Mouse (Mus musculus): Measurements from ENCODE around the gene Parg. TPM values are rescaled to one million over a fixed set of nuclear protein-coding genes. Genes with fewer than 3 reads are reported as not detected.
A peak's percentile ranks its signal among the peaks of the same experiment; 100 is the strongest.

Parg gene
- total and polyA plus RNA-seq, 3 experiments: 36.3 to 66.1 (median 40.6) TPM

GRCm38 (mm10) chr14:32321732-32322685, 120.3 kb downstream of the Parg start, which contains the start of gene Ogdhl:
TSS of gene Ogdhl (plus strand) at chr14:32322019.
- dilution Hi-C loops (cut with MboI; ENCODE audit: extremely low pct_ligation_motif_present, extremely low pct_unique_long_range_greater_than_20kb, low sequenced_read_pairs) (no loop called here), in situ Hi-C loops (cut with MboI; ENCODE audit: low pct_ligation_motif_present, low pct_unique_long_range_greater_than_20kb, low sequenced_read_pairs) (loop anchor here (5.0 kb wide), 1 partner anchor 150 kb away; no protein-coding TSS in a partner anchor)
- Histone ChIP-seq H3K36me3 (replicated peaks in 1 of 2; ENCODE audit: control insufficient read depth in 1 of 2, insufficient read depth in 1 of 2, low read length in 1 of 2) (peaks cover 0 to 9% of the 10 kb centered on the region in 2 experiments), H3K4me3 (replicated peaks in 1 of 3; ENCODE audit: low read depth in 2 of 3, low read length in 2 of 3, poor library complexity in 1 of 3) (peak within 1 kb of the TSS; percentile 54 to 71 (median 64)), H3K9me3 (replicated peaks; ENCODE audit: low read length) (no peaks in the 10 kb centered on the region), H3K27me3 (replicated peaks) (peaks cover 14% of the 10 kb centered on the region), H3K79me2 (replicated peaks; ENCODE audit: control insufficient read depth, extremely low read depth, insufficient read depth, poor library complexity, severe bottlenecking) (no peaks in the 10 kb centered on the region), H3K4me2 (ENCODE audit: insufficient read depth, low read depth, poor library complexity, severe bottlenecking) (peak within 1 kb of the TSS; percentile 80), H3K9ac (ENCODE audit: insufficient read depth, low read depth) (peak within 1 kb of the TSS; percentile 77), H3K27ac (ENCODE audit: insufficient read depth, low read depth) (no peak within 1 kb of the TSS), H3K4me1 (ENCODE audit: control insufficient read depth in 1 of 2, insufficient read depth in 2 of 2) (peaks cover 2 to 12% of the 10 kb centered on the region in 2 experiments; a peak in 3 of 4 replicates)
- no peak for TF ChIP-seq NELFE (IDR thresholded peaks at IDR 0.05; ENCODE audit: low read depth, low read length)
- TF ChIP-seq MAX (IDR thresholded peaks at IDR 0.05; ENCODE audit: low read length): peak; percentile 88
- TF ChIP-seq RCOR1 (conservative IDR thresholded peaks at IDR 0.05; ENCODE audit: low read depth, low read length): no peak
- no peak for TF ChIP-seq TCF12 (IDR thresholded peaks at IDR 0.05; ENCODE audit: low read depth, low read length)
- TF ChIP-seq CHD1 (IDR thresholded peaks at IDR 0.05; ENCODE audit: low read depth, low read length): no peak
- peak; percentile 86 for TF ChIP-seq MXI1 (IDR thresholded peaks at IDR 0.05; ENCODE audit: low read depth, low read length)
- peak; percentile 95 for TF ChIP-seq USF1 (IDR thresholded peaks at IDR 0.05; ENCODE audit: low read depth, low read length)
- TF ChIP-seq MAZ (IDR thresholded peaks at IDR 0.05; ENCODE audit: low read depth, low read length): no peak
- peak; percentile 55; the same call in 1 of the 2 replicates for TF ChIP-seq IRF4 (IDR thresholded peaks at IDR 0.05; ENCODE audit: low read depth, low read length)
- peak; percentile 57; the same call in 1 of the 2 replicates for TF ChIP-seq NRF1 (IDR thresholded peaks at IDR 0.05; ENCODE audit: low read depth, low read length)
- no peak for TF ChIP-seq KAT2A (IDR thresholded peaks at IDR 0.05; ENCODE audit: insufficient replicate concordance, low read length)
- peak; percentile 87 for TF ChIP-seq SIN3A (IDR thresholded peaks at IDR 0.05; ENCODE audit: low read length)
- TF ChIP-seq ZNF384 (IDR thresholded peaks at IDR 0.05; ENCODE audit: low read depth, low read length): no peak
- TF ChIP-seq POLR2A (IDR thresholded peaks at IDR 0.05; ENCODE audit: low read depth, low read length): peak; percentile 52; the same call in 1 of the 2 replicates
- TF ChIP-seq ETS1 (conservative IDR thresholded peaks at IDR 0.05; ENCODE audit: low read depth, low read length): no peak
- TF ChIP-seq USF2 (conservative IDR thresholded peaks at IDR 0.05; ENCODE audit: low read depth, low read length): peak; percentile 92
- 0 out of 2 replicates have a peak, but pooled peaks have one; percentile 20 for TF ChIP-seq MEF2A (IDR thresholded peaks at IDR 0.05; ENCODE audit: borderline replicate concordance, low read depth, low read length)
- peak; percentile 95 for TF ChIP-seq BHLHE40 (IDR thresholded peaks at IDR 0.05; ENCODE audit: low read depth, low read length)
- DNase-seq (ENCODE audit: extremely low read depth): peak; percentile 67
